Mouse (Mus musculus) E14TG2a.4 (cell line): Measurements from ENCODE around the gene Shisa2.

Source experiments
- CTCF ChIP-seq: conservative IDR thresholded peaks from 2 replicates; pipeline ENCODE4 v1.5.1; 2014; ENCODE audit warnings: low read length
- NANOG ChIP-seq: IDR thresholded peaks from 2 replicates; pipeline ENCODE4 v1.6.1; 2014; ENCODE audit warnings: borderline replicate concordance, low read length, mixed read lengths
- POU5F1 ChIP-seq: IDR thresholded peaks from 2 replicates; pipeline ENCODE4 v1.6.1; 2014; ENCODE audit warnings: low read length, borderline replicate concordance

- no peak for TF ChIP-seq CTCF
- TF ChIP-seq NANOG: no peak
- no peak for TF ChIP-seq POU5F1
These were observed 26.9 kb upstream of the Shisa2 start for GRCm38 (mm10) chr14:59598260-59598627.
